Mouse (Mus musculus) intestine, embryonic 16.5 days (tissue): ENCODE measurements around the gene Ddit4. TPM values are rescaled to one million over a fixed set of nuclear protein-coding genes. Genes with fewer than 3 reads are reported as not detected.

Experiments
- ATAC-seq: fragments of 200-750 bp; cut with Nextera tagmentation; 2 replicates; pipeline ENCODE4 v1.8.0; 2017; ENCODE audit warnings: moderate TSS enrichment, moderate library complexity
- H3K27ac ChIP-seq: fragments of 300-500 bp; sonication (generic); 2 replicates; pipeline ENCODE4 v1.5.1; 2014; ENCODE audit warnings: mild to moderate bottlenecking, low read length
- H3K27me3 ChIP-seq: fragments of 300-500 bp; sonication (generic); replicated peaks from 2 replicates; pipeline ENCODE4 v1.6.1; 2014; ENCODE audit warnings: low read length, control low read depth, mixed read lengths; ENCODE audit not compliant: control insufficient read depth, insufficient read depth
- H3K36me3 ChIP-seq: fragments of 300-500 bp; sonication (generic); 2 replicates; pipeline ENCODE4 v1.6.1; 2014; ENCODE audit warnings: low read length, control low read depth; ENCODE audit not compliant: control insufficient read depth, insufficient read depth
- H3K4me1 ChIP-seq: fragments of 300-500 bp; sonication (generic); 2 replicates; pipeline ENCODE4 v1.6.1; 2014; ENCODE audit warnings: low read length, control low read depth, mixed read lengths; ENCODE audit not compliant: control insufficient read depth, insufficient read depth
- H3K4me2 ChIP-seq: fragments of 300-500 bp; sonication (generic); 2 replicates; pipeline ENCODE4 v1.6.1; 2014; ENCODE audit warnings: low read depth, low read length, control low read depth
- H3K4me3 ChIP-seq: fragments of 300-500 bp; sonication (generic); 2 replicates; pipeline ENCODE4 v1.5.1; 2014; ENCODE audit warnings: mild to moderate bottlenecking, low read length
- H3K9ac ChIP-seq: fragments of 300-500 bp; sonication (generic); 2 replicates; pipeline ENCODE4 v1.6.1; 2014; ENCODE audit warnings: low read depth, low read length
- H3K9me3 ChIP-seq: fragments of 300-500 bp; sonication (generic); 2 replicates; pipeline ENCODE4 v1.6.1; 2016; ENCODE audit warnings: low read length, control low read depth; ENCODE audit not compliant: control insufficient read depth
- WGBS: fragments of 180-500 bp; shearing (Covaris S2); extraction: QIAGEN DNeasy Blood & Tissue Kit; methylation state at CpG from one replicate; pipeline ENCODE4 v1.1.7; 2014; 5-methylcytosine and 5-hydroxymethylcytosine counted together
- polyA plus RNA-seq: library from polyadenylated mRNA; unstranded; fragments of >200 nt; fragmentation: Nextera tagmentation; extraction: Ambion mirVana; gene quantifications from 2 replicates; pipeline ENCODE4 v1.2.1, GENCODE M21; 2015

Gene Ddit4
- polyA plus RNA-seq, 1 experiment from 2014 or later = 33.1 TPM

DNA sequence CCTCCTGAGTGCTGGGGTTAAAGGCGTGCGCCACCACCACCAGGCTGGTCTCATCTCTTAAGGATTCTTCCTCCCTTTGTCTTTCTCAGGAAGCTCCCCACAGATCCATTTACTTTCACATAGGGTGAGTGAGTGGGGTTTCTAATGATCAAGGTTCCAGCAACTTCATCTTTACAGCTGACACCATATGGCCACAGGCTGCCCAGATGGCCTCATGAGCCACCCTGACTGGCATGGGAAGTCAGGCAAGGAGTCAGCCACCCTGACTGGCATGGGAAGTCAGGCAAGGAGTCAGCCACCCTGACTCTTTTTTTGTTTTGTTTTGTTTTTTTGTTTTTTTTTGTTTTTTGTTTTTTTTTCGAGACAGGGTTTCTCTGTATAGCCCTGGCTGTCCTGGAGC lies 6.2 kb downstream of the Ddit4 start:
- H3K9ac ChIP-seq = no peak overlapping the region
- peaks cover 40% of the 10 kb centered on the region for H3K4me1 ChIP-seq
- no peaks in the 10 kb centered on the region for H3K27me3 ChIP-seq
- no peak for ATAC-seq
- H3K27ac ChIP-seq = no peak overlapping the region
- H3K4me2 ChIP-seq = no peak overlapping the region
- no peak overlapping the region for H3K4me3 ChIP-seq
- WGBS = 93% methylated on average over 3 of the region's 3 CpGs
- no peaks in the 10 kb centered on the region for H3K9me3 ChIP-seq
- H3K36me3 ChIP-seq = no peaks in the 10 kb centered on the region

DNA sequence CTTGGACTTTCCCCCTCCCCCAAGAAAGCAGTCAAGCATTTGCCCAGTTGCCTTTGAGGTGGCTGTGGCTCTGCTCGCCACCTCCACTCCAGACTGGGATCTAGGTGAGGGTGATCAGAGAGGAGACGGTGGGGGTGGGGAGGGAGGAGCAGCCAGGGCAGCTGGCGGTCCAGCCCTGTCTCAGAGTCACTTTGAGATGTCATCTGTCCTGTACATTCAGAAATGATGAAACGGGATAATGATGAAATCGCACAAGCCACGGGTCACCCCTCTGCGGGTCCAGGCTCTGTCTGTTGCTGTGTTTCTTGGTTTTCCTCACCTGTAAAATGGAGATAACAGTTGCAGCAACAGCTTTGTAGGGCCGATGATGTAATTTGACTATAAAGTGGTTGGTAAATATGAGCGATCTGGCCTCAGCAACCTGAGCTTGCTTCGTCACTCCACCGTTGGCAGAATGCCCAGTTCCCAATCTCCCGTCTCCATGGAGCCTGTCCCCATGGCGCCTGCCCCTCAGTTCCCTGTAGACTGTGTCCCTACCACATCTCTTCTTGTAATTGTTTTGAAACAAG lies 8.1 kb downstream of the Ddit4 start:
- H3K9me3 ChIP-seq = no peaks in the 10 kb centered on the region
- H3K4me2 ChIP-seq = peak overlapping the region; percentile 73
- peak overlapping the region; percentile 36 for H3K4me3 ChIP-seq
- H3K4me1 ChIP-seq = peaks cover 23% of the 10 kb centered on the region
- ATAC-seq = peak; percentile 89
- H3K36me3 ChIP-seq = no peaks in the 10 kb centered on the region
- H3K9ac ChIP-seq = peak overlapping the region; percentile 64
- H3K27ac ChIP-seq = peak overlapping the region; percentile 66
- no peaks in the 10 kb centered on the region for H3K27me3 ChIP-seq
- 33% methylated on average over 13 of the region's 13 CpGs for WGBS

DNA sequence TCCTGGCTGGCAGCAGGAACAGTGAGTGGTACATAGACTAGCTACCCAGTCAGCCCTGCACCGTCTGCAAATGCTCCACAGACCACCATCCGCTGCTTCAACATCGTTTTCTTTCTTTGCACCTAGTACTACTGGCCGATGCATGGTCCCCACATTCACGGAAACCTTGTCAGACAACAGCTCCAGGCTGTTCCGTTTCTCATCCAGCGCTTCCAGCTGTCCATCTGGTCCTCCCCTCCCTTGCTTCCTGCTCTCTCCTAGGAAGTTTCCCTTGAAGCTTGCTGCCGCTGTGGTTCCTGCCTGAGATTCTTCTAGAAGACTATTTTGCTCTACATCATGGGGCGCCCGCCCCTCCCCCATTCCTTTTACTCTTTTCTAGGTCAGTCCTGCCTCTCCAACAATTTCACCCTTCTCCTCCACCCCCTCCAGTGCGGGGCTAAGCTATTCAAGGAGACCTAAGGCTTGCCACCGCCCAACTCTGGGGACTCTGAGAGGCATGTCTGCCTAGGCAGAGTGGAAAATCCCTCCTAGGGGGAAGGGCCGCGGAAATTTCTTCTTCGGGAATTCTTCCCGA lies 8.7 kb downstream of the Ddit4 start:
- peak; percentile 46 for ATAC-seq
- Histone ChIP-seq H3K9ac (peak overlapping the region; percentile 64), H3K4me1 (peaks cover 18% of the 10 kb centered on the region), H3K4me3 (peak overlapping the region; percentile 36), H3K27ac (peak overlapping the region; percentile 66), H3K9me3 (no peaks in the 10 kb centered on the region), H3K27me3 (no peaks in the 10 kb centered on the region), H3K36me3 (no peaks in the 10 kb centered on the region), H3K4me2 (peak overlapping the region; percentile 73)
- 2% methylated on average over 16 of the region's 16 CpGs for WGBS

DNA sequence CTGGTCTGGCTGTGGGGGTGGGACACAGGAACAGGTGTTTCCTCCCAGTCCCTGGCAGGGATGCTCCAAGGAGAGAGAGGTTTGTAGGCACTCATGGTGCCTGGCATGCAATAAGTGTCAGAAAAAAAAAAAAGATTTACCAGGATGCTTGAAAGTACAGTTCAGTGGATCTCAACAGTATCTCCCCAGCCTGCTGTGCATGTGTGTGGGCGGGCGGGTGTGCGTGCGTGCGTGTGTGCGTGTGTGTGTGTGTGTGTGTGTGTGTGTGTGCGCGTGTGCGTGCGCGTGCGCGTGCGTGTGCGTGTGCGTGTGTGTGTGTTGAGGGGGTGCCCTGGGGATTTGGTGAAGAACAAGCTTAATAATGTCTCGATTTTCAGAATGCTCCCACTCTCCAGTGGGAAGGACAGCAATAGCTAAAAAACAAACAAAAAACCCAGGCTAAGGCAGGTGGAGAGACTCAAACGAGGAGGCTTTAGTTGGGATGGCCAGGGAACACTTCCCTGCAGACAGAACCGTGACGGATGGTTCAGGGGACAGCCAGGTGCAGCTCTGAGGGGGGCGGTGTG lies 9.3 kb downstream of the Ddit4 start:
- no peak overlapping the region for H3K27ac ChIP-seq
- WGBS = 47% methylated on average over 21 of the region's 21 CpGs
- H3K4me3 ChIP-seq = peak overlapping the region; percentile 36
- no peak for ATAC-seq
- peaks cover 18% of the 10 kb centered on the region for H3K4me1 ChIP-seq
- no peaks in the 10 kb centered on the region for H3K36me3 ChIP-seq
- no peaks in the 10 kb centered on the region for H3K27me3 ChIP-seq
- peak overlapping the region; percentile 73 for H3K4me2 ChIP-seq
- H3K9ac ChIP-seq = peak overlapping the region; percentile 64
- H3K9me3 ChIP-seq = no peaks in the 10 kb centered on the region

DNA sequence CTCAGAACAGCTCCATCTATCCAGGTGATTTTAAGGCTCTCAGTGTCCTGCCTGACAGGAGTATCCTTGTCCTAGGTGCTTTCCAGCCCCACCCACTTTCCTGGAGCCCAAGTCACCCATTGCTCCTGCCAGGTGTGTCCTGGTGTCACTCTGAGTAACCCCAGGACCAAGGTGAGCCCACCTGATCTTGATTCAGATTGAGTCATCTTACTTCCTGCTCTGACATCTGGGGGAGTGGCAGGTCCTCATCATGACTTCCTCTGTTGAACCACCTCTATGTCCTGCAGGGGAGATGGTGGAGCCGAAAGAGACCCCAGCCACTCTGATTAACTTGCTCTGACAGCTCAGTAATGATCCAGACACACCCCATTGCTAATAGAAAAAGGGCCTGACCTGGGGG lies 12.6 kb downstream of the Ddit4 start:
- 79% methylated on average over 1 of the region's 1 CpGs for WGBS
- no peak for ATAC-seq
- no peaks in the 10 kb centered on the region for H3K9me3 ChIP-seq
- H3K27ac ChIP-seq = no peak overlapping the region
- H3K9ac ChIP-seq = no peak overlapping the region
- peaks cover 25% of the 10 kb centered on the region for H3K4me1 ChIP-seq
- no peaks in the 10 kb centered on the region for H3K27me3 ChIP-seq
- no peak overlapping the region for H3K4me2 ChIP-seq
- no peak overlapping the region for H3K4me3 ChIP-seq
- H3K36me3 ChIP-seq = no peaks in the 10 kb centered on the region

DNA sequence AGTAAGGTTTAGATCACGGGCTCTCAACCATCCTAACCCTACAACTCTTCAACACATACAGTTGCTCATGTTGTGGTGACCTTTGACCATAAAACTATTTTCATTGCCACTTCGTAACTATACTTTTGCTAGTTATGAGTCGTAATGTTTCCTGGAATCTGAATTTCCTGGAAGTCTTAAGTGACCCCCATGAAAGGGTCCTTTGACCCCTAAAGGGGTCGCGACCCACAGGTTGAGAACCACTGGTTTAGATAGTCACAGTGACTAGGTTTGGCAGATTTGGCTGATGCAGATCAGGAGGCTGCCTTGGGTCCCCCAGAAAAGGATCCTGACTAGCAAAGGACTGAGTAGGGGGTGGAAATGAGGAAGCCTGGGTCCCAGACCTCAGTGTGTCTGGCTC lies 13.0 kb downstream of the Ddit4 start:
- Histone ChIP-seq H3K27me3 (no peaks in the 10 kb centered on the region), H3K27ac (no peak overlapping the region), H3K9me3 (no peaks in the 10 kb centered on the region), H3K4me3 (no peak overlapping the region), H3K4me1 (peaks cover 24% of the 10 kb centered on the region), H3K9ac (no peak overlapping the region), H3K4me2 (no peak overlapping the region), H3K36me3 (no peaks in the 10 kb centered on the region)
- no peak for ATAC-seq
- WGBS = 78% methylated on average over 5 of the region's 5 CpGs

DNA sequence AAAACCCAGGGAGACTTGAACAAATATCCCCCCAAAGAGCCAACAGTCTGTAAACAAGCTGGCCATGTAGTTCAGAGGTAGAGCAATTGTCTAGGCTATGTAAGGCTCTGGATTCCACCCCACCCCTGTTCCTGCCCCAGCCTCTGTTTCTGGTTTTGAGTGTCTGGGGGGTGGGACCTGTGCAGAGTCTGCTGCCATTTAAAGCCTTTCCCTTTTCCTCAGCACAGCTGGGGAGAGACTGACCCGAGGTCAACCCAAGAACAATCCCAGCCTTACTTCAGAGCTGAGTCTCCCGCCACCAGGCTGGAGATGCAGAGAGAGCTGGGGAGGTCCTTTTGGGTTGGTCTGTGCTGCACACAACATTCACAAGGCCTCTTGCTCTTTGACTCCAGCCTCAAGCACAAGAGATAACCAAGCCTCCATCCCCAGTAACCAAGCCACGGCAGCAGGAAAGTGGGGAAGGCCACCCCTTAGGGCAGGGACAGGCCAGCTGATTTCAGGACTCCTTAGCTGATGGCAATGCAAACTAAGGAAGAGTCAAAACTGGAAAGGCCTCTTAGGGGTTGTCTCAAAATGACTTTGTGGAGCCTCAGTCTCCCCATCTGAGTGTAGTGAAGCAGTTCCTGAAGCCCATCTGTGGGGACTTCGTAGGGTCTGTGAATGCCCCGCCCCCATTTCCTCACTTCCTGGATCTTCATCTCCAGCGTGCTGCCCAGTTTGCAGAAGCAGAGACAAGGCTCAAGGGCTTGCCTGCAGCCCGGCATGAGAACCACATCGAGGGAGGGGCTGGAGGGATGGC lies 15.4 kb downstream of the Ddit4 start:
- no peak for ATAC-seq

DNA sequence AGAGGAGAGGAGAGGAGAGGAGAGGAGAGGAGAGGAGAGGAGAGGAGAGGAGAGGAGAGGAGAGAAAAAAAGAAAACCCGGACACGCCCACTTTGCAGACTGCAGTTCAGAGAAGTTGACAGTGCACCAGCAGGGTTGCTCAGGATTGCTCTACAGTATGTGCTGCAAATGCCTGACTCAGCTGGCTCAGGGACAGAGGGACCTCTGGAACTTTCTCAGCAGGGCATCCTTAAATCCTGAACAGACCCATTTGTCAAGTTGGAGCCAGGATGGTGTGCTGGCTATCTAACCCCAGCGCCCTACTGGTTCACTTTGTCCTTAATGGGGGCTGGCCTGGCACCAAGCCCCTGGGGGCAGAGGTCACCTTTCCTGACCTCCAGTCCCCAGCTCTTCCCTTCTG lies 17.6 kb downstream of the Ddit4 start:
- H3K4me1 ChIP-seq = 0 out of 2 replicates have a peak, but pooled peaks cover 7% of the 10 kb centered on the region
- no peaks in the 10 kb centered on the region for H3K36me3 ChIP-seq
- no peaks in the 10 kb centered on the region for H3K9me3 ChIP-seq
- no peaks in the 10 kb centered on the region for H3K27me3 ChIP-seq
- H3K27ac ChIP-seq = no peak overlapping the region
- 59% methylated on average over 3 of the region's 3 CpGs for WGBS
- H3K9ac ChIP-seq = no peak overlapping the region
- H3K4me2 ChIP-seq = no peak overlapping the region
- H3K4me3 ChIP-seq = no peak overlapping the region
- no peak for ATAC-seq

More for the DNA sequence above, 15.4 kb downstream of the Ddit4 start:
- 0 out of 2 replicates have a peak, but pooled peaks cover 7% of the 10 kb centered on the region for H3K4me1 ChIP-seq
- H3K4me3 ChIP-seq = no peak overlapping the region
- no peaks in the 10 kb centered on the region for H3K36me3 ChIP-seq
- no peak overlapping the region for H3K4me2 ChIP-seq
- no peaks in the 10 kb centered on the region for H3K9me3 ChIP-seq
- no peaks in the 10 kb centered on the region for H3K27me3 ChIP-seq
- no peak overlapping the region for H3K9ac ChIP-seq
- WGBS = 46% methylated on average over 8 of the region's 8 CpGs
- no peak overlapping the region for H3K27ac ChIP-seq

DNA sequence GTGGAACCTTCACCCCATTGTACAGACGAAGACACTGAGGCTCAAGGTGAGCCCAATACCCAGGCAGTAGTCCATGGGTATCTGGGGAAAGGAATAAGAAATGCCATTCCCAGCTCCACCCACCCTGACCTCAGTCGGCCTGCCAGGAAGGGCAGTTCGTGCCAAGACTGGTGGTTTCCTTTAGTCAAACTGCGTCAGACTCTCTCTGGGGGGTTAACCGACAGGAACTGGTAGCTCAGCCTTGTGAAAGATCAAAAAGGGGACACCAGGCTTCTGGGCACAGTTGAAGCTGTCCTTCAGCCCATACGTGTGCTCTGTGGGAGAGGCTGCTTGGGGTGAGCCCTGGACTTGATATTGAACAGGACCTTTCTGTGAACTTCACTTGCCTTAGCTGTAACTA lies 19.1 kb downstream of the Ddit4 start:
- H3K9me3 ChIP-seq = no peaks in the 10 kb centered on the region
- 0 out of 2 replicates have a peak, but pooled peaks cover 7% of the 10 kb centered on the region for H3K4me1 ChIP-seq
- no peak overlapping the region for H3K4me2 ChIP-seq
- WGBS = 77% methylated on average over 6 of the region's 6 CpGs
- no peak overlapping the region for H3K4me3 ChIP-seq
- no peak overlapping the region for H3K27ac ChIP-seq
- no peak overlapping the region for H3K9ac ChIP-seq
- no peak for ATAC-seq
- no peaks in the 10 kb centered on the region for H3K36me3 ChIP-seq
- no peaks in the 10 kb centered on the region for H3K27me3 ChIP-seq
